Mouse (Mus musculus) G1E (cell line): ENCODE measurements around the gene Rab5c.

Source experiments
- CTCF ChIP-seq: IDR thresholded peaks from 2 replicates; pipeline ENCODE4 v1.5.1; 2012; ENCODE audit warnings: low read depth, low read length, inconsistent platforms, mixed read lengths
- GATA1 ChIP-seq: IDR thresholded peaks from 2 replicates; pipeline ENCODE4 v1.6.1; 2012; ENCODE audit warnings: borderline replicate concordance, low read length, inconsistent platforms, mixed read lengths

DNA sequence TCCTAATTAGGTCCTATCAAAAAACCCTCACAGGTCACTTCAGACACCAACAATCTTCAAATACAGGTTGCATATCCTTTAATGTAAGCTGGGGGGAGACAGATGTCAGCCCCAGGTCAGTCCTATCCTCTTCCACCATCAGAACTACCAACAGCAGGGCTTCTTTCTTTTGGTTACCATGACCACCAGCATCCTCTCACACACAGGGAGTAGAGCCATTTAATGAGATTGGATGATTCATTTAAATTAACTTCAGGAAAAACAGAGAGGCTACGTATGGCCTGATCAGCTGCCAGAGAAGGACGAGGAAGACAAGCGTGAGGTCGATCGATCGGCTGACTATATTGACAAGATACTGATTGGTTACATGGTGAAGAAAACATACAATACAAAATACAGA is 23.1 kb downstream of the Rab5c start:
- TF ChIP-seq CTCF = no peak
- no peak for TF ChIP-seq GATA1
